Mouse (Mus musculus) stomach, embryonic 16.5 days (tissue): Measurements from ENCODE around the gene Shkbp1. TPM values are rescaled to one million over a fixed set of nuclear protein-coding genes. Genes with fewer than 3 reads are reported as not detected.

Experiments
- ATAC-seq: fragments of 200-750 bp; cut with Nextera tagmentation; 2 replicates; pipeline ENCODE4 v1.8.0; 2017; ENCODE audit warnings: moderate number of reproducible peaks, moderate TSS enrichment; ENCODE audit not compliant: insufficient read depth, low FRiP score
- H3K27ac ChIP-seq: fragments of 300-500 bp; sonication (generic); 2 replicates; pipeline ENCODE4 v1.5.1; 2014; ENCODE audit warnings: low read length
- H3K27me3 ChIP-seq: fragments of 300-500 bp; sonication (generic); 2 replicates; pipeline ENCODE4 v1.6.1; 2014; ENCODE audit warnings: low read length, control low read depth, mixed read lengths; ENCODE audit not compliant: control insufficient read depth, insufficient read depth
- H3K36me3 ChIP-seq: fragments of 300-500 bp; sonication (generic); 2 replicates; pipeline ENCODE4 v1.6.1; 2014; ENCODE audit warnings: low read length; ENCODE audit not compliant: control insufficient read depth, insufficient read depth
- H3K4me1 ChIP-seq: fragments of 300-500 bp; sonication (generic); 2 replicates; pipeline ENCODE4 v1.6.1; 2014; ENCODE audit warnings: low read length, control low read depth, mixed read lengths; ENCODE audit not compliant: control insufficient read depth, insufficient read depth
- H3K4me2 ChIP-seq: fragments of 300-500 bp; sonication (generic); 2 replicates; pipeline ENCODE4 v1.6.1; 2014; ENCODE audit warnings: low read depth, low read length, mixed read lengths
- H3K4me3 ChIP-seq: fragments of 300-500 bp; sonication (generic); replicated peaks from 2 replicates; pipeline ENCODE4 v1.5.1; 2014; ENCODE audit warnings: mild to moderate bottlenecking, low read length
- H3K9ac ChIP-seq: fragments of 300-500 bp; sonication (generic); 2 replicates; pipeline ENCODE4 v1.6.1; 2014; ENCODE audit warnings: low read length
- H3K9me3 ChIP-seq: fragments of 300-500 bp; sonication (generic); replicated peaks from 2 replicates; pipeline ENCODE4 v1.6.1; 2016; ENCODE audit warnings: low read length, control low read depth; ENCODE audit not compliant: control insufficient read depth
- WGBS: fragments of 180-500 bp; shearing (Covaris S2); extraction: QIAGEN DNeasy Blood & Tissue Kit; methylation state at CpG from one replicate; pipeline ENCODE4 v1.1.7; 2014; 5-methylcytosine and 5-hydroxymethylcytosine counted together
- polyA plus RNA-seq: library from polyadenylated mRNA; unstranded; fragments of >200 nt; fragmentation: Nextera tagmentation; extraction: Ambion mirVana; gene quantifications from 2 replicates; pipeline ENCODE4 v1.2.1, GENCODE M21; 2015

The Shkbp1 gene
- polyA plus RNA-seq, 1 experiment from 2014 or later: 41.0 TPM

GRCm38 (mm10) chr7:27389213-27389612 lies 33.4 kb upstream of the Shkbp1 start:
- Histone ChIP-seq H3K4me2 (no peak overlapping the region), H3K27ac (no peak overlapping the region), H3K4me3 (no peak overlapping the region), H3K9me3 (no peaks in the 10 kb centered on the region), H3K9ac (no peak overlapping the region), H3K36me3 (no peaks in the 10 kb centered on the region), H3K4me1 (peaks cover 3% of the 10 kb centered on the region; the same call in 1 of the 2 replicates), H3K27me3 (peaks cover 21% of the 10 kb centered on the region)
- WGBS: 66% methylated on average over 6 of the region's 6 CpGs
- no peak for ATAC-seq

DNA sequence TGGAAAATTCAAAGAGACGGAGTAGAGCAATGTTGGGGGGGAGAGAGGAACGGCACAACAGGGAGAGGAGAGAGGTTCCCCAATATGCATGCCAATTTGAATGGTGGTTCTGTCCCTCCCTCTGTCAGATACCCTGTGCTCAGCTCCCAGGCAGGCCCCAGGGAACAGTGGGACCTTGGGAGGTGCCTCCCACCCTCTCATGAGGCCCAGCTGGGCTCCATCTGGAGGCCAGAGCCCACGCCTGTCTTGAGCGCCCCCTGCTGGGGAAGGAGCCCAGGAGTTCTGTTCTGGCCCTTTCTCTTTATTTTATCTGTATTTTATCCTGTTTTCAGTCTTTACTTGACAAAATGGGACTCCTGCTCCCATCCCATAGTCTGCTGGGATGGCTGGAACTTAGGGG lies 28.9 kb upstream of the Shkbp1 start:
- Histone ChIP-seq H3K27me3 (no peaks in the 10 kb centered on the region), H3K4me2 (no peak overlapping the region), H3K9ac (no peak overlapping the region), H3K36me3 (no peaks in the 10 kb centered on the region), H3K27ac (no peak overlapping the region), H3K9me3 (no peaks in the 10 kb centered on the region), H3K4me1 (peaks cover 5% of the 10 kb centered on the region; the same call in 1 of the 2 replicates), H3K4me3 (no peak overlapping the region)
- peak; percentile 78; the same call in 1 of the 2 replicates for ATAC-seq
- WGBS: 33% methylated on average over 4 of the region's 4 CpGs

DNA sequence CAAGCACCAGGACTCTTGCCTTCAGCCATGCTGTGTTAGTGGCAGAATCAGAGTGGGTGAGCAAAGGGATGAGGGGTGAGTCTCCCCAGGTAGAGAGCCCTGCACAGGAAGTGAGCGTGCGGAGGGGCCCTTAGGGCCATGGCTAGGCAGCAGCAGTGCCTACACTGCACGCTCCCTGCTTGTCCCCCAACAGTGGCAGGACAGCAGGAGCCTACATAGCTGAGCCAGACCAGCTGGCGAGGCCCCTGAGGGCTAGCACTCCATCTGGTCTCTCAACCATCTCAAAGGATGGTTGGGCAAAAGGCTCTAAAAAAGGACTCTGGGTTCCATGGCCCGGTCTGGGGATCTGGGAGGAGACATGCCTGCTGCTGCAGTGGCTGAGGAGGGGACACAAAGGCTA lies 28.3 kb upstream of the Shkbp1 start:
- Histone ChIP-seq H3K36me3 (no peaks in the 10 kb centered on the region), H3K4me3 (no peak overlapping the region), H3K4me2 (no peak overlapping the region), H3K9ac (no peak overlapping the region), H3K27me3 (no peaks in the 10 kb centered on the region), H3K27ac (no peak overlapping the region), H3K4me1 (peaks cover 5% of the 10 kb centered on the region; the same call in 1 of the 2 replicates), H3K9me3 (no peaks in the 10 kb centered on the region)
- no peak for ATAC-seq
- 72% methylated on average over 5 of the region's 5 CpGs for WGBS

- H3K27me3 ChIP-seq: no peaks in the 10 kb centered on the region
- no peaks in the 10 kb centered on the region for H3K9me3 ChIP-seq
- no peak for ATAC-seq
- peaks cover 5% of the 10 kb centered on the region; the same call in 1 of the 2 replicates for H3K4me1 ChIP-seq
- no peak overlapping the region for H3K9ac ChIP-seq
- 82% methylated on average over 1 of the region's 1 CpGs for WGBS
- no peak overlapping the region for H3K27ac ChIP-seq
- no peaks in the 10 kb centered on the region for H3K36me3 ChIP-seq
- no peak overlapping the region for H3K4me2 ChIP-seq
- no peak overlapping the region for H3K4me3 ChIP-seq
Observed at GRCm38 (mm10) chr7:27383233-27383632, 27.4 kb upstream of the Shkbp1 start.

DNA sequence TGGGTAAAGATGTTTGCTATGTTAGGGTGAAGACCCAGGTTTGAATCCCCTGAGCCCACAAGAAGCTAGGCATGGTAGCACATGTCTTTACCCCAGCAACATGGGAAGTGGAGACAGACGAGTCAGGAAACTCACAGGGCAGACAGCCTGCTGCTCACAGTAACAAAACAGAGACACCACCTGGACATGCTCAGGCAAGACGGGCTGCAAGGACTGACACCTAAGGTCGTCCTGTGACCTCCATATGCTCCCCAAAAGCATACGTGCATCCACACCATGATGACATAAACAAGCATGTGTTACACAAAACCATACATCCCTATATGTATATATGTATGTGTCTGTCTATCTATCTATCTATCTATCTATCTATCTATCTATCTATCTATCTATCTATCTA lies 25.7 kb upstream of the Shkbp1 start:
- H3K27me3 ChIP-seq: peaks cover 9% of the 10 kb centered on the region

GRCm38 (mm10) chr7:27381009-27381408 lies 25.2 kb upstream of the Shkbp1 start:
- Histone ChIP-seq H3K4me1 (peaks cover 5% of the 10 kb centered on the region; the same call in 1 of the 2 replicates), H3K27ac (no peak overlapping the region), H3K9me3 (no peaks in the 10 kb centered on the region), H3K4me3 (no peak overlapping the region), H3K27me3 (peaks cover 13% of the 10 kb centered on the region), H3K4me2 (no peak overlapping the region), H3K36me3 (no peaks in the 10 kb centered on the region), H3K9ac (no peak overlapping the region)
- 29% methylated on average over 1 of the region's 1 CpGs for WGBS
- ATAC-seq: no peak

More for the DNA sequence above, 25.7 kb upstream of the Shkbp1 start:
- no peak overlapping the region for H3K4me2 ChIP-seq
- no peak for ATAC-seq
- no peaks in the 10 kb centered on the region for H3K36me3 ChIP-seq
- no peak overlapping the region for H3K9ac ChIP-seq
- no peak overlapping the region for H3K27ac ChIP-seq
- H3K4me3 ChIP-seq: no peak overlapping the region
- H3K9me3 ChIP-seq: no peaks in the 10 kb centered on the region
- WGBS: 58% methylated on average over 4 of the region's 4 CpGs
- peaks cover 5% of the 10 kb centered on the region; the same call in 1 of the 2 replicates for H3K4me1 ChIP-seq

- WGBS: 83% methylated on average over 6 of the region's 6 CpGs
- Histone ChIP-seq H3K27ac (no peak overlapping the region), H3K36me3 (no peaks in the 10 kb centered on the region), H3K4me1 (peaks cover 5% of the 10 kb centered on the region; the same call in 1 of the 2 replicates), H3K27me3 (peaks cover 23% of the 10 kb centered on the region), H3K9ac (no peak overlapping the region), H3K4me2 (no peak overlapping the region), H3K4me3 (no peak overlapping the region), H3K9me3 (no peaks in the 10 kb centered on the region)
- no peak for ATAC-seq
Observed at GRCm38 (mm10) chr7:27379836-27380235, 24.0 kb upstream of the Shkbp1 start.

DNA sequence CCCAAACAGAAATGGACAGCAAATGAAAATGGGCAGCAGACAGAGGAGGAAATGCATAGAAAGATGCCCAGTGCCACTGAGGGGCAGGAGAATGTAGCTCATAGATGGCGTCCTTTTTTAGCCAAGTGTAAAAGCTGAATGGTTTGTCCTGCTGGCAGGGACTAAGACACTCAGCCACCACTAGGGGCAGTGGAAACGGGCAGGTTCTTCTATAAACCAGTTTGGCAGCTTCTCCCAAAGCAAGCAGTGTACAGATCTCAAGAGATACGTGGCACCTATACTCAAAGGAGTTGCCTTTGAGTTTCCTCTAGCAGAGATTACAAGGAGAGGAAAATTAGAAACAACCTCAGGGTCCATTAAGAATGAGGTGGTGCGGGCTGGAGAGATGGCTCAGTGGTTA lies 22.6 kb upstream of the Shkbp1 start:
- H3K4me3 ChIP-seq: no peak overlapping the region
- H3K27me3 ChIP-seq: peaks cover 35% of the 10 kb centered on the region
- no peaks in the 10 kb centered on the region for H3K4me1 ChIP-seq
- no peak overlapping the region for H3K27ac ChIP-seq
- no peak overlapping the region for H3K9ac ChIP-seq
- H3K9me3 ChIP-seq: no peaks in the 10 kb centered on the region
- H3K36me3 ChIP-seq: no peaks in the 10 kb centered on the region
- H3K4me2 ChIP-seq: no peak overlapping the region
- peak; percentile 85 for ATAC-seq
- WGBS: 24% methylated on average over 4 of the region's 4 CpGs

- peaks cover 5% of the 10 kb centered on the region; the same call in 1 of the 2 replicates for H3K4me1 ChIP-seq
- H3K4me2 ChIP-seq: peak overlapping the region; percentile 24; the same call in 1 of the 2 replicates
- no peaks in the 10 kb centered on the region for H3K36me3 ChIP-seq
- no peak for ATAC-seq
- WGBS: 1% methylated on average over 22 of the region's 22 CpGs
- no peak overlapping the region for H3K27ac ChIP-seq
- peaks cover 66% of the 10 kb centered on the region for H3K27me3 ChIP-seq
- no peak overlapping the region for H3K9ac ChIP-seq
- H3K9me3 ChIP-seq: no peaks in the 10 kb centered on the region
- H3K4me3 ChIP-seq: no peak overlapping the region
Observed at GRCm38 (mm10) chr7:27375274-27375673, 19.5 kb upstream of the Shkbp1 start.
